Mouse (Mus musculus): ENCODE results near the gene Tmem37. TPM values are rescaled to one million over a fixed set of nuclear protein-coding genes. Genes with fewer than 3 reads are reported as not detected.

The Tmem37 gene
- 10 to 100 TPM in 1 of 2 experiments, 1 to 10 TPM in 1; 8.5 to 13.7 TPM for total RNA-seq (2021)
- long read RNA-seq, experiment 1, transcript Tmem37-201 (2 exons, 1,311 nt), result major isoform, 31 of 34 reads
- long read RNA-seq, experiment 1, partial matches to known transcripts, result 3 of 34 reads
- long read RNA-seq, experiment 1, other reads (novel, unspliced or antisense), result 0 of 34 reads
- long read RNA-seq, experiment 2, transcript Tmem37-201 (2 exons, 1,311 nt), result major isoform, 29 of 30 reads
- long read RNA-seq, experiment 2, partial matches to known transcripts, result 1 of 30 reads
- long read RNA-seq, experiment 2, other reads (novel, unspliced or antisense), result 0 of 30 reads

DNA sequence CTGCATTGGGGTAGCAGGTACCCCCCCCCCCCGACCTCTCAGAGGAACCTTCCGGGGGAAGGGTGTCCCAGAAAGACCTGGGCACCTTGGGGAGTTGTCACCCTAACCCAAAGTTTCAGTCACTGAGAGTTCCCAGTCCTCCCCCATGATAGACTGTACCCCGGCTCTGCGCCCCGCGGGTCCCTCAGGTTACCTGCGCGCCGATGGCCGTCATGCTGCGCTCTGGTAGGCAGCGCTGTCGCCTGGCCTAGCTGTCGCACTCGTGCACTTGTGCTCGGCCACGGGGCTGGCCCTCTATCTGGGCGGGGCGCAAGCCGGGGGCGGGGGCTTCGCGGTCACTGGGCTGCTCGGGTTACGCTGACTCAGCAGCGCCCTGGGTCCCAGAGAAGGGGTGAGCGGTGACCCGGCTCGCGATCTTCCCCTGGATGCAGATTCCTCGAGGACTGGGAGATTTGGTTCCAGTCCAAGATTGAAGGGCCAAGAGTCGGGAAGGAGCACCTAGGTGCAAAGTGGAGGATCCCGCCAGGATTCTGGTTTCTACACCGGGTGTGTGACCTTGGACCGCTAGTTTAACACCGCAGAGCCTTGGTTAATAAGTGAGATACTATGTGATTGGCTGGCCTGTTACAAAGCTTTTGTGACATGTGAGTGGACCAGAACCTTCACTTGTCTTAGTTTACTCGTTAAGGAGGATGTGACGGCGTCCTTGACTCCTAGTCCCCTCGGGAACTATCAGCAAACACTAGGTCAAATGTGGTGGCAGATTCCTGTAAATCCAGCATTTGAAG lies at the start of gene Tmem37:
TSS of gene Tmem37 (minus strand) at position 556 of the 788 bp plus-strand sequence.
- intact Hi-C loops (cut with DNase I), result no loop called here
- peak; percentile 59 to 61 for DNase-seq

- intact Hi-C loops (cut with DNase I), result no loop called here
- DNase-seq, result no peak
Observed at GRCm38 (mm10) chr1:120122634-120123383, 48.9 kb upstream of the Tmem37 start.

- intact Hi-C loops (cut with DNase I), result no loop called here
Observed at GRCm38 (mm10) chr1:120121930-120122530, 48.2 kb upstream of the Tmem37 start.

DNA sequence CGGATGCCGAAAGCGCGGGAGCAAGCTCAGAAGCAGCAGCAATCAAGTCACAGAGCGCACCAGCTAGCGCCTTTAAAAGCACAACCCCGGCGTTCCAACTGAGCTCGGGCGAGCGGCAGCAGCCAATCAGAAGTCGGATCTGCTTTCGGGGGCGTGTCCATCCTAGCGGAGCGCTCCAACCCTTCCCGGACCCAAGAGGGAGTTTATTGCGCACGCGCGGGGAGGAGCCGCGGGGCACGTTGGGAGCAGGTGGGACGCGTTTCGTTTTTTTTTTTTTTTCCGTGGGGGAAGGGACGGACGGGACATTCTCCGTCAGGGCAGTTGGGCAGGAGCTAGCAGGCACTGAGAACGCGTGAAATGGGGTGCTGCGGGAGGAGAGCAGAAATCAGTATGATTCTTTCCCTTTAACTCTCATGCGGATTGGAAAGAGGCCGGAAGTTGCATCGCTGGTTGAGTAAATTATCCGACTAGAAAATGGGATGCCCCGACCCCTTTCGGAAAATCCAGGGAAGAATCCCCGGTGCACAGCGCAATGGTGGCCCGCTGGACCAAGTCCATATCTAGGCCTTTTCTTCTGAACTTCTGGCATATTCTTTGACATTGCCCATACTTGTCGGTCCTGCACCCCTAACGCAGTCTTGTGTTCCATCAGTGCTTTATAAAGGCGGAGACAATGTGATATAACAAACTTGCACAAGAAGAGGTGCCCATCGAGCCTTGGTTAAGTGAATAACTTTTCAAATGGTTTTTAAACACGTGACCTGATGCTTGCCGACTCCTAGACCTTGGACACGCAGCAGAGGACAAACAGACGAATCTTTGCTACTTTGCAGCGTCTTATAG lies 47.3 kb upstream of the Tmem37 start, which contains the start of the genes Dbi and 3110009E18Rik:
TSS of gene Dbi (minus strand) at position 110 of the 843 bp plus-strand sequence.
TSS of gene 3110009E18Rik (plus strand) at position 219 of the 843 bp plus-strand sequence.
- intact Hi-C loops (cut with DNase I), result no loop called here
- peak; percentile 95 to 99 for DNase-seq

More at GRCm38 (mm10) chr1:120121930-120122530, 48.2 kb upstream of the Tmem37 start:
- no peak for DNase-seq

DNA sequence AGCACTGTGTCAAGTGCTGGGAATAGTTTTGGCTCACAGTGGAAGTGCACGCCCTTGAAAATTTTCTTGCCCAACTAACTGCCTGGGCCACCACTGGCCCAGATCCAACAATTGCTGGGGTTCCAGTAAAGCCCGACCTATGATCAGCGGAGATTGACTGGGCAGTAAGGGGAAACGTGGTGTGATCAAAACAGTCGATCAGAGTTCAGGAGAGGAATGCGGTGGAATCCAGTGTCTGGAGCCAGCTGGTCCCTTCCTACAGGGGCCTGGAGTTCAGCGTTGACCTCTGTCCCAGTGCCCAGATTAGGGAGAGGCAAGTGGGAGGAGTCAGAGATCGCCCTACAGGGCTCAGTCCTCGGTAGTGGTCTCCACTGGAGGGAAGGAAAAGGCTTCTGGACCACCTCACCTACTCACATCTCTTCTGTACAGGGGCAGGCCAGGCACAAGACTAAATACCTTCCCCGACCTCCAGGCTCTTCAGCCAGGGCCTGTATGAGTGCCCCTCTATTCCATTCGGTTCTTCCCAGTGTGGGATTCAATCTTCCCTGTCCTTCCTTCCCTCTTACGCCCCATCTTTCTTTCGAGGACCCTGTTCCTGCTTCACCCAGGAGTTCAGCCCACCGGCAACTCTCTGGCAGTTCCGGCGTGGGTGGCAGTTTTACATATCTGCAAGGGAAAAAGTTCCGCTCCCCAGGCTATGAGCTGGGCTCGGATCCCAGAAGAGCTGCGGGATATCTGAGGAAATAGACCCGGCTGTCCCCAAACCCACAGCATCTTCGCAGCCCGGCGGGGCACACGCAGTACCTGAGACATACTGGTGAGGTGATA lies 46.5 kb upstream of the Tmem37 start:
- intact Hi-C loops (cut with DNase I), result no loop called here
- DNase-seq, result peak; percentile 21 to 45

- intact Hi-C loops (cut with DNase I), result no loop called here
- no peak for DNase-seq
Observed at GRCm38 (mm10) chr1:120119389-120119788, 45.5 kb upstream of the Tmem37 start.

GRCm38 (mm10) chr1:120118854-120119253 lies 45.0 kb upstream of the Tmem37 start:
- no peak for DNase-seq

DNA sequence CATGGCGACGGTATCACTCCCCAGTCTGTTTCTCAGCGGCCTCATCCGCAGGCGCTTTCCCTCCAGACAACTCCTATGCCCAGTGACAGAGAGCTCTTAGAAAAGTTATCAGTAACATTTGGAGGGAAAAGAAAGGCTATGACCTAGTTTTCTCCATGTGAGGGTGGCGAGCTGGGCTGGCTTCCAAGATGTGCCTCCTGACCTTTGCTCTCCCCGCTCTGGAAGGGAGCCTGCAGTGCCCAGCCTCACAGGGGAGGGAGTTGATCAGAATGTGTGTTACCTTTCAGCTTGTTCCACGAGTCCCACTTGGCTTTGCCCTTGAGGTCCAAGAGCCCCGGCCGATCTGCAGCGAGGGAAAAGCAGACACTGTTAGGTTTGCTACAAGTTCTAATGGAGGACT lies 42.2 kb upstream of the Tmem37 start:
- no peak for DNase-seq
- intact Hi-C loops (cut with DNase I), result no loop called here

More at GRCm38 (mm10) chr1:120118854-120119253, 45.0 kb upstream of the Tmem37 start:
- intact Hi-C loops (cut with DNase I), result no loop called here

DNA sequence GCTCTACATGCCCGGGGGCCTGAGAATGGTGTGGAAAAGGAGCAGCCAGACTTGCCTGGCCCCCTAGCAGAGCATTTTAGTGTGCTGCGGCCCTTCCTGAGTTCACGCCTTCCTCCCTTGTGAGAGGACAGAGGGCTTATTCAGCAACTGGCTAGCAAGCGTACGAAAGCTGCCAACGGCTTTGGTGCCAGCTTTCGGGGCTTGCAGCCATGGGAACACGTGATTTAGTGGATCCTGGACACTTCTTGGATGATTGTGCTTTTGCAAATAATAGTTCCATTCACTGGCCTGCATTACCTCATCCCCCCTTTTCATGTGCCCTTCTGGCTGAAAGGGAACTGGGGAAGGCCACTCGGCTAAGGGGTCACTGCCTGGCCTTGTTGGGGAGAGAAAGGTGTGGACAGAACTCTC lies 41.8 kb upstream of the Tmem37 start:
- peak; percentile 29 to 53 for DNase-seq
- intact Hi-C loops (cut with DNase I), result no loop called here

GRCm38 (mm10) chr1:120112251-120113187 lies 38.6 kb upstream of the Tmem37 start:
- DNase-seq, result no peak
- intact Hi-C loops (cut with DNase I), result no loop called here

DNA sequence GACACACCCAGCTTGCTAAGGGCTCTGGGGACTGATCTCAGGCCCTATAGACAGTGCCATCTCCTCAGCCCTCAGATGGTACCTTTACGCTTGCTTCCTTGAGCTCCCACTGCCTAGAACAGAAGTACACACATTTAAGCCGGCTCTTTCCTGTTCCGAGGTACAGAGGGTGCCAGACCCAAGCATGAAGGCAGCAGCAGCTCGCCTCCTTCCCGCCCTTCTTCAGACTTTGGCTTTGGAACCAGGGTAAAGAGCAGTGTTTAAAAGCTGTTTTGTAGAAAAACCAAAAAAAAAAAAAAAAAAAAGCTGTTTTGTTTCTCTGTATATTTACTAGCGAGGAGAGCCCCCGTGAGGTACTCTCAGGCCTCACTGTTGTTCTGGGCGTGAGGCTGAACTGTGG lies 37.9 kb upstream of the Tmem37 start:
- DNase-seq, result no peak
- intact Hi-C loops (cut with DNase I), result no loop called here

DNA sequence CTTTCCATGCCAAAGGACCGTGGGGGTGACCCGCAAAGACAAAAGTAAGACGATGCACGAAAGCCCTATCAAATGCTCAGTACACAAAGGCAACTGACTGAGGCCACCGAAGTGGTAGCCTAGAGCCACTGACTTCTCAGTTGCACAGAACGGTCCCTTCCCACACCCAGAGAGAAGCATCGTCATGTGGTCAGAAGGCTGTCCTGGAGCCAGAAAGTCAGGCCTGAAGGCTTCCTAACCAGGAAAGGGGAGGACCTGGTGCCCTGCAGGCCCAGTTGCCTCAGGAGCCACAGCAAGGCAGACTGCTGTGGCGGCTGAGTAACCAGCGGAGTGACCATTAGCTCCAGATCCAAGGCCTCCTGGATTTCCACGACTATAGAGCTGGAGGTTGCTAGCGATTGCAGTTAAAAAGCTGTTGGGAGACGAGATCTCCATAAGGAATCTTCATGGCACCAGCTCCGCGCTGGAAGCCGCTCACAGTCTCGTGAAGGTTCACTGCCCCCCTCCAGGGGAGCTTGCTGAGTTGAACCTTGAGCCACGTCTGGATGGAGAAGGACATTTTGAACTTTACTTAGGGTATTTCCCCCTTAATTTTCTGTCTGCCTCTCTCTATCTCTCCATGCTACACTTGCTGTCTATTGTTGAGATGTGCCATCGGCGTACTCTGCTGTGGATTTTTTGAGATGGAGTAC lies 36.0 kb upstream of the Tmem37 start:
- intact Hi-C loops (cut with DNase I), result no loop called here
- no peak for DNase-seq

DNA sequence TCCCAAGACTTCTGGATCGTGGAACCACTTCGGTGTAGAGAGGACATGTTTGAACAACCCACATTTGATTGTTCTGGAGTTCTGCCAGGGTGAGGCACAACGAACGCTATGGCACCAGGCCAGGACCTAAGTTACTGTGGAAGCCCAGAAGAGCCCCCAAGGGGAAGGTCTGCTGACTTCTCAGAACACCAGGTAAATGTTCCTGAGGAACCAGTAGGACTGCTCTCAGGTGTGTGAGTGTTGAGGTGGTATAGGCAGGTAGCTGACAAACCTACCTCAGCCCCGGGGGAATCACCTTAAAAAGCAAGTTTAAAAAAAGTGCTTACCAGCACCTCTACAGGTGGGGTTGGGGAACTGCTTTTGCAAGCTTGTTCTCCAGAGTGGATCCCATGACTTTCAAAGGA lies 31.7 kb upstream of the Tmem37 start:
- DNase-seq, result no peak
- intact Hi-C loops (cut with DNase I), result no loop called here

- intact Hi-C loops (cut with DNase I), result loop anchor here (2.0 kb wide), 1 partner anchor 46 kb away; no protein-coding TSS in a partner anchor
- no peak for DNase-seq
Observed at GRCm38 (mm10) chr1:120101227-120101609, 27.3 kb upstream of the Tmem37 start.

DNA sequence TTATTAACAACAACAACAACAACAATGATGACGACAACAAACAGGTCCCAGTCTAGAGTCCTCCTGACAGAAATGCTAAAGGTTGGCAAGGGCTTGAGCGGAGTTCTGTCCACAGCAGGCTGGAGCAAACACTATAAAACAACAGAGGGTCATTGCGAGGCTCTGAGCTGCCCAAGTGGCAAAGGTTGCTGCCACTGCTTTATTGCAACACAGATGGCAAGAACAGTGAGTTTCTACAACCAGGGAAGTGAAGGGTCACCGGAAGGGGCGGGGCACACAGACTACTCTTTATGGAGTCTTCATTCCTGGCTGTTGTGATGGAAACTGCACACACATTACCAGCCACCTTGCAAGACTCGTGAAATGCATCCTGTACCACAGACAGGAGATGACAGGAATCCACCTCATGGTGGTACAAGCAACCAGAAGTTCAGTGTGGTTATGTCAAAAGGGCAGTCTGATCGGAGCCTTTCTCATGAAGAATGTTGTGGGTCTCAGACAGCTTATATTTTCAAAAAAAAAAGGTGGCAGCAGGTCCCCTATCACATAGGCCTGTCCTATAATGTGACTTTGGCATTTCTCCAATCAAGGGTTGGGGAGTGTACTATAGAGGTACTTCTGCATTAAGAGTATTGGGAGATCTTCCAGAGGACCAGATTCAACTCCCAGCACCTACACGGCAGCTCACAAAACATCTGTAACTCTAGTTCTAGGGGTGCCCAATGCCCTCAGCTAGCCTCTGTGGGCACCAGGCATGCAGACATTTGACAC lies 26.8 kb upstream of the Tmem37 start:
- intact Hi-C loops (cut with DNase I), result loop anchor here (2.0 kb wide), 1 partner anchor 46 kb away; no protein-coding TSS in a partner anchor
- no peak for DNase-seq

- intact Hi-C loops (cut with DNase I), result loop anchor here (2.0 kb wide), 1 partner anchor 53 kb away; no protein-coding TSS in a partner anchor
- no peak for DNase-seq
Observed at GRCm38 (mm10) chr1:120099483-120099882, 25.6 kb upstream of the Tmem37 start.

All from gastrocnemius, postnatal 36 days (tissue).